Mouse (Mus musculus) liver, embryonic 13.5 days (tissue): ENCODE results near the gene Apol6. TPM values are rescaled to one million over a fixed set of nuclear protein-coding genes. Genes with fewer than 3 reads are reported as not detected.

Source experiments
- ATAC-seq: fragments of 200-750 bp; cut with Nextera tagmentation; 2 replicates; pipeline ENCODE4 v1.8.0; 2017; ENCODE audit warnings: low read depth, mild to moderate bottlenecking, moderate number of reproducible peaks, moderate library complexity
- DNase-seq: peaks from one replicate; pipeline ENCODE4 v3.0.0; 2022
- H3K27ac ChIP-seq: fragments of 300-500 bp; sonication (generic); 2 replicates; pipeline ENCODE4 v1.5.1; 2015; ENCODE audit warnings: moderate library complexity, mild to moderate bottlenecking, inconsistent platforms
- H3K27me3 ChIP-seq: fragments of 300-500 bp; sonication (generic); 2 replicates; pipeline ENCODE4 v1.6.1; 2015; ENCODE audit warnings: mild to moderate bottlenecking, inconsistent platforms
- H3K36me3 ChIP-seq: fragments of 300-500 bp; sonication (generic); 2 replicates; pipeline ENCODE4 v1.6.1; 2015; ENCODE audit warnings: mild to moderate bottlenecking, inconsistent platforms
- H3K4me1 ChIP-seq: fragments of 300-500 bp; sonication (generic); replicated peaks from 2 replicates; pipeline ENCODE4 v1.6.1; 2015; ENCODE audit warnings: inconsistent platforms
- H3K4me2 ChIP-seq: fragments of 300-500 bp; sonication (generic); 2 replicates; pipeline ENCODE4 v1.6.1; 2015; ENCODE audit warnings: inconsistent platforms, mild to moderate bottlenecking, moderate library complexity
- H3K4me3 ChIP-seq: fragments of 300-500 bp; sonication (generic); replicated peaks from 2 replicates; pipeline ENCODE4 v1.5.1; 2015; ENCODE audit warnings: mild to moderate bottlenecking, inconsistent platforms
- H3K9ac ChIP-seq: fragments of 300-500 bp; sonication (generic); 2 replicates; pipeline ENCODE4 v1.6.1; 2015; ENCODE audit warnings: mild to moderate bottlenecking, inconsistent platforms
- H3K9me3 ChIP-seq: fragments of 300-500 bp; sonication (generic); replicated peaks from 2 replicates; pipeline ENCODE4 v1.6.1; 2016; ENCODE audit warnings: inconsistent platforms
- WGBS: fragments of 180-500 bp; shearing (Covaris S2); methylation state at CpG from one replicate; pipeline ENCODE4 v1.1.7; 2015; ENCODE audit not compliant: insufficient replicate concordance; 5-methylcytosine and 5-hydroxymethylcytosine counted together
- polyA plus RNA-seq: library from polyadenylated mRNA; unstranded; fragments of >200 nt; fragmentation: Nextera tagmentation; extraction: Ambion mirVana; gene quantifications from 2 replicates; pipeline ENCODE4 v1.2.1, GENCODE M21; 2015

The Apol6 gene
- polyA plus RNA-seq, 1 experiment from 2014 or later, result 0.36 TPM

DNA sequence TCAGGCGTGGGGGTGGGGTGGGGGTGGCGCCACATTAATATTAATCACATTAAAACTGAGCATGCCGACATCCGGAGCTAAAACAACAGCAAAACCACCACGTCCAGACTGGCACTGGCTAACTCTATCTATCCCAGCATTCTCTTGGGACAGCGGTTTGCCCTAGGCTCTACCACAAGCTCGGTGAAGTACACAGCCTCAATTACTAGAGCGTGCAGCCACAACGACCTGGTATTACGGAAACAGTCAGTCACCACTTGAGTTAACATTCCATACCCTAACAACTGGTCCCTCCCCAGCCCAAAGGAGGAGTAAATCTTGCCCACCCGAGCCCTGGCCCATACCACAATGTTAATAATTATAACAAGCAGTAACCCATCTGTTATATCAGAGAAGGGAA, 44.7 kb downstream of the Apol6 start:
- no peak for DNase-seq
- no peaks in the 10 kb centered on the region for H3K9me3 ChIP-seq
- H3K36me3 ChIP-seq, result peaks cover 10% of the 10 kb centered on the region
- no peaks in the 10 kb centered on the region for H3K4me1 ChIP-seq
- H3K9ac ChIP-seq, result no peak overlapping the region
- no peak overlapping the region for H3K4me3 ChIP-seq
- H3K27me3 ChIP-seq, result no peaks in the 10 kb centered on the region
- ATAC-seq, result no peak
- H3K27ac ChIP-seq, result no peak overlapping the region
- no peak overlapping the region for H3K4me2 ChIP-seq
- 68% methylated on average over 11 of the region's 11 CpGs for WGBS

DNA sequence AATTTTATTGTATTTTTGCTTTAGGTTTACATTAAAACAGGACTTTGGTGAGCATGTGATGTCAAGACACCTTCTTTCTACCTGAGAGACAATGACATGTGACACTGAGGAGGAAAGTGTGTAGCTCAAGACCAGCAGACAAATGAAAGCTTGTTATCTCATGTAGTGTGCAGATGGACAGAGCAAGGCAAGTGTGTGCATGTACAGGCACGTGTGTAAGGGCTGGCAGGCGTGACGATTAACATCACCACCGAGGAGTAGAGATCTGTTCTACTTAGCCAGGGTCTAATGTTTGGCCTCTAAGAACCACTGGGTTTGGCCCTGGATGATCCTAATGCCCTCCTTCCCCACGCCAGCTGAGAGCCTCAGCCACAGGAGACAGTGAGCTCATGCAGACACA, 46.0 kb downstream of the Apol6 start:
- Histone ChIP-seq H3K27me3 (no peaks in the 10 kb centered on the region), H3K4me3 (no peak overlapping the region), H3K4me1 (no peaks in the 10 kb centered on the region), H3K9me3 (no peaks in the 10 kb centered on the region), H3K36me3 (peaks cover 10% of the 10 kb centered on the region), H3K27ac (no peak overlapping the region), H3K4me2 (no peak overlapping the region), H3K9ac (no peak overlapping the region)
- 56% methylated on average over 5 of the region's 5 CpGs for WGBS
- ATAC-seq (no peak), DNase-seq (no peak)

- no peak overlapping the region for H3K27ac ChIP-seq
- peaks cover 6% of the 10 kb centered on the region for H3K36me3 ChIP-seq
- no peak overlapping the region for H3K4me2 ChIP-seq
- no peaks in the 10 kb centered on the region for H3K9me3 ChIP-seq
- H3K9ac ChIP-seq, result no peak overlapping the region
- no peak overlapping the region for H3K4me3 ChIP-seq
- DNase-seq, result no peak
- no peak for ATAC-seq
- 64% methylated on average over 4 of the region's 4 CpGs for WGBS
- no peaks in the 10 kb centered on the region for H3K4me1 ChIP-seq
- no peaks in the 10 kb centered on the region for H3K27me3 ChIP-seq
Measured at GRCm38 (mm10) chr15:77091394-77091793, 46.9 kb downstream of the Apol6 start.

DNA sequence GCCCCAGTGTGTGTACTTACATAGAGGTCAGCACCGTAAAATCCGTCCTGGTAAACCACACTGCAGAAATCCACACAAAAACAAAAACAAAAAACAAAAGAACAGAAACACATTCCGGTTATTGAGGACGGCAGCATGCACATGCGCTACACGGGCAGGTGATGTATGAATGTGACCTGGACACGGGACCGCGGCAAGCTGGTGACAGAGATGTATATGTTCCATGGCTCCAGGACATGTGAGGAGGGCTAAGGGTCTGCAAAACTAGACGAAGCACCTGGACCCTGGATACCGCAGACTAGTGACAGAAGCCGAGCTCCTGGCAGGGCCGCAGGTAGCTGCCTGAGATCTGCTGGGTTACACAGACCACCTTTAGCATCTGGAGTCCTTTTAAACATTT, 49.9 kb downstream of the Apol6 start:
- Histone ChIP-seq H3K4me3 (no peak overlapping the region), H3K9ac (no peak overlapping the region), H3K27ac (no peak overlapping the region), H3K36me3 (peaks cover 10% of the 10 kb centered on the region), H3K4me1 (no peaks in the 10 kb centered on the region), H3K9me3 (no peaks in the 10 kb centered on the region), H3K27me3 (no peaks in the 10 kb centered on the region), H3K4me2 (no peak overlapping the region)
- ATAC-seq (no peak), DNase-seq (no peak)
- 80% methylated on average over 13 of the region's 13 CpGs for WGBS

DNA sequence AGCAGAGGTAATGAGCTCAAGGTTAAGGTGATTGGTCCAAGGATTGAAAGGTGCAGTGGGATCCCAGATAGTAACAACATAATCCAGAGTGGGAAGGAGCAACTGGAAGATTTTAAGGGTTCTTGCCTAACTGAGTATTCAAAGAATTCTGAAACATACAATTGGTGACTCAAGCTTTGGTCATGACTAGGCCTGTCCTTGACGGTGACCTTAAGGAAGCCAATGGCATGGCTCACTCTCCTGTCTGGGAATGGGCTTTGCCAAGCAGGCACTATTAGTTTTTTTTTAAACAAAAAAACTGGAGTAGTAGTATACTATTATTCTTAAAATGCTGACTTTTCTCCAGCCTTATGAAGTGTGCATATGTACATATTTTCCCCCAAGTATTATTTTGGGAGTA, 50.7 kb downstream of the Apol6 start:
- WGBS, result 83% methylated on average over 1 of the region's 1 CpGs
- DNase-seq, result no peak
- Histone ChIP-seq H3K4me3 (no peak overlapping the region), H3K36me3 (peaks cover 10% of the 10 kb centered on the region), H3K9ac (no peak overlapping the region), H3K27ac (no peak overlapping the region), H3K27me3 (no peaks in the 10 kb centered on the region), H3K4me1 (no peaks in the 10 kb centered on the region), H3K4me2 (no peak overlapping the region), H3K9me3 (no peaks in the 10 kb centered on the region)
- no peak for ATAC-seq

DNA sequence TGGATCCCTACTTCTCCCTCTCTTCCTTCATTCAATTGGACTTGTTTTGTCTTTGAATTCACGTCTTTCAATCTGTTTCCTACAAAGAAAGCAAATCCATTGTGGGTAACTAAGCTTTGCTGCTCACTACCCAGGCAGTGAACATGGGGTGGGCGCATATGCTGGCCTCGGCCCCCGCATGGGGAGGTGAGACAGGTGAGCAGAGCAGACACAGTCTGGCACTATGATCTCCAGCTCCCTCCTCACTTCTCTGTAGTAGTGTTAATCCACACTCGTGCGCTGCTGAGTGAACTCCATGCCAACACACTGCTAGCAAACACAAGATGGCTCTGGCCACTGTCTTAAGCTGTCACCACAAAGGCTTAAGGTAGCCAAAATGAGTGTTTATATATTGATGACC, 52.8 kb downstream of the Apol6 start:
- WGBS, result 73% methylated on average over 6 of the region's 6 CpGs
- no peak overlapping the region for H3K4me3 ChIP-seq

GRCm38 (mm10) chr15:77099756-77100155, 55.2 kb downstream of the Apol6 start:
- no peak overlapping the region for H3K9ac ChIP-seq
- no peaks in the 10 kb centered on the region for H3K9me3 ChIP-seq
- WGBS, result 52% methylated on average over 3 of the region's 3 CpGs
- peaks cover 8% of the 10 kb centered on the region for H3K4me1 ChIP-seq
- peaks cover 11% of the 10 kb centered on the region for H3K36me3 ChIP-seq
- H3K27me3 ChIP-seq, result no peaks in the 10 kb centered on the region
- ATAC-seq (no peak), DNase-seq (no peak)
- no peak overlapping the region for H3K4me2 ChIP-seq
- no peak overlapping the region for H3K4me3 ChIP-seq
- H3K27ac ChIP-seq, result no peak overlapping the region

More for the DNA sequence above, 52.8 kb downstream of the Apol6 start:
- no peak for DNase-seq
- Histone ChIP-seq H3K4me2 (no peak overlapping the region), H3K36me3 (peaks cover 11% of the 10 kb centered on the region), H3K9ac (no peak overlapping the region), H3K27ac (no peak overlapping the region), H3K9me3 (no peaks in the 10 kb centered on the region), H3K4me1 (no peaks in the 10 kb centered on the region), H3K27me3 (no peaks in the 10 kb centered on the region)
- ATAC-seq, result no peak

DNA sequence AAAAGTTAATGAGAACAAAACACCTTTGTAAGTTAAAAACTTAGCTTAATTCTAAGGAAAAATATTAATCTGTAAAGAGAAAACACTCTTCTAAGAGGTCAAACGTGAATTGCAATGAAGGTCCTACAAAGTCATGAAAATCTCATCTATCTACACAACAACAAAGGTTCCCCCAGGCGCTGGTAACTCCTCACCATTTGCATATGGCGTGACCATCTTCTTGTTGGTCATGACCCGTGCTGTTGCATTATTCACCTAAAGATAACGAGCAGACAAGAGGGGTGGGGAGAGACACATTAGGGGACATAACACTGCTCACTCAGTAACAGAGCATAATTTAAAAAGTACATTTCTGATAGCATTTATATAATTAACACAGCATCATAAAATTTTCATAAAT, 58.2 kb downstream of the Apol6 start:
- Histone ChIP-seq H3K4me2 (no peak overlapping the region), H3K27ac (no peak overlapping the region), H3K9me3 (no peaks in the 10 kb centered on the region), H3K4me1 (peaks cover 11% of the 10 kb centered on the region), H3K9ac (no peak overlapping the region), H3K36me3 (peaks cover 11% of the 10 kb centered on the region), H3K27me3 (no peaks in the 10 kb centered on the region), H3K4me3 (no peak overlapping the region)
- DNase-seq, result no peak
- WGBS, result 58% methylated on average over 5 of the region's 5 CpGs
- ATAC-seq, result no peak

DNA sequence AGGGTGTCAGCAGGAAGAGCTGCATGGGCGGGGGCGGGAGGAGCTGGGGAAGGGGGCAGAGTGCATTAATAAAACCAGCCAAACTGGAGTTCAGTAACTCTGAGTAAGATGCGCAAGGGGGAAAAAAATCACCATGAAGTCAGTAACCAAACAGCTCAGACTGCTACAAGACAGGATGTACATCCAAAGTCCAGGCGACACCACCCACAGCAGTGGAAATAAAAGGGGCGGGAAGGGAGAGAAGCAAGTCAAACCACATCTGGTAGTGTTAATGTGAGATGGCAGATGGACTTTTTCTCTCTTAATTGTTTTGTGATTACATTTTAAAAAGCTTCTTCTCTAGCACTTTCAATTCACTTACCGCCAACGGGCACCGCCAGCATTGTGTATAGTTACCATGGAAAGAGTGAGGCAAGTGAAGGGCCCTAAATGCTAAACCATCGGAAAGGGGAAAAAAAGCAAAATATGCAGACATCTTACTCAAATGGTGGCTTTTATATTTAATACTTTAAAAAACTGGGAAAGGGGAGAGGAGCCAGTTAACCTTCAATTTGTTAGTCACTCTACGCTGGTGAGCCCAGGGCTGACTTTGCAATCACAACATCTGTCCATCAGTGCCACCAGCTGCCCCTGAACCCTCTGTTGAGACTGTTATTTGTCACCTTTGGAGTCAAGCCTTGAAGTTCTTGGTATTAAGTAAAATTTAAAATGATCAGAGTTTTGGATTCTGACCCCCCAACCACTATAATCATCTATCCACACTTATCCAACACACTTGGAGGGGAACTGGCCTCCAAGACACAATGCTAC, 60.0 kb downstream of the Apol6 start:
- H3K9me3 ChIP-seq, result no peaks in the 10 kb centered on the region
- peaks cover 7% of the 10 kb centered on the region for H3K36me3 ChIP-seq
- H3K27me3 ChIP-seq, result no peaks in the 10 kb centered on the region
- 76% methylated on average over 10 of the region's 10 CpGs for WGBS
- ATAC-seq (no peak), DNase-seq (no peak)
- H3K27ac ChIP-seq, result no peak overlapping the region
- no peak overlapping the region for H3K4me3 ChIP-seq
- H3K9ac ChIP-seq, result no peak overlapping the region
- H3K4me1 ChIP-seq, result peaks cover 11% of the 10 kb centered on the region
- H3K4me2 ChIP-seq, result no peak overlapping the region

DNA sequence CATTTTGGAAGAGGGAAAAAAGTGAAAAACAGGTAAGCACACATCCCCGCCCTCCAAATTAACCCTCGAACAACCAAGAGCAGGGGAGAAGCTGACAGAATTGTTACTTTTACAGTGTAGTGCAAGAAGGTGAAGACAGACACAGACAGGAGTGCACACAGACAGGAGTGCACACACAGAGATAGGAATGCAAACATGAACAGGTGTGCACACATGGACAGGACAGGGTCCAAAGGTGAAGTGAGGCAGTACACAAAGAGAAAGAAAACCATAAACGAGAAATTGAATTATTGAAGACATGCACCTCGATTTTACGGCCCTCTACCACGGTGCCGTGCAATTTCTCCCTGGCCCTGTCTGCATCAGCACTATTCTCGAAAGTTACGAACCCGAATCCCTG, 60.7 kb downstream of the Apol6 start:
- Histone ChIP-seq H3K9me3 (no peaks in the 10 kb centered on the region), H3K4me1 (peaks cover 11% of the 10 kb centered on the region), H3K36me3 (peaks cover 7% of the 10 kb centered on the region), H3K27ac (no peak overlapping the region), H3K4me3 (no peak overlapping the region), H3K4me2 (no peak overlapping the region), H3K9ac (no peak overlapping the region), H3K27me3 (no peaks in the 10 kb centered on the region)
- no peak for ATAC-seq
- no peak for DNase-seq
- 72% methylated on average over 10 of the region's 10 CpGs for WGBS
